Mouse (Mus musculus): ENCODE measurements around the gene Baz1b. TPM values are rescaled to one million over a fixed set of nuclear protein-coding genes. Genes with fewer than 3 reads are reported as not detected.

Baz1b gene
- polyA plus RNA-seq, 1 experiment, result 14.7 TPM

- TF ChIP-seq POLR2A (IDR thresholded peaks at IDR 0.05; ENCODE audit: low read depth, low read length) (no peak), CTCF (IDR thresholded peaks at IDR 0.05; ENCODE audit: extremely low read depth, insufficient read length, insufficient replicate concordance, low read depth, low read length) (no peak)
- H3K4me1 ChIP-seq (ENCODE audit: control insufficient read depth, insufficient read depth, insufficient read length, low read length), result no peaks in the 10 kb centered on the region
- H3K4me3 ChIP-seq (ENCODE audit: low read depth, low read length), result no peak overlapping the region
- no peaks in the 10 kb centered on the region for H3K27me3 ChIP-seq (ENCODE audit: control insufficient read depth, insufficient read depth, low read length)
- H3K27ac ChIP-seq (ENCODE audit: insufficient read depth, low read depth, low read length), result no peak overlapping the region
- WGBS, result 86% methylated on average over 7 of the region's 7 CpGs
- H3K36me3 ChIP-seq (ENCODE audit: control insufficient read depth, insufficient read depth, low read length), result peaks cover 59% of the 10 kb centered on the region
Observed at GRCm38 (mm10) chr5:135179616-135180015, 7.4 kb upstream of the Baz1b start.

- TF ChIP-seq CTCF (IDR thresholded peaks at IDR 0.05; ENCODE audit: extremely low read depth, insufficient read length, insufficient replicate concordance, low read depth, low read length) (no peak), POLR2A (IDR thresholded peaks at IDR 0.05; ENCODE audit: low read depth, low read length) (no peak)
- Histone ChIP-seq H3K27me3 (ENCODE audit: control insufficient read depth, insufficient read depth, low read length) (no peaks in the 10 kb centered on the region), H3K36me3 (ENCODE audit: control insufficient read depth, insufficient read depth, low read length) (peaks cover 54% of the 10 kb centered on the region), H3K4me3 (ENCODE audit: low read depth, low read length) (no peak overlapping the region), H3K27ac (ENCODE audit: insufficient read depth, low read depth, low read length) (no peak overlapping the region), H3K4me1 (ENCODE audit: control insufficient read depth, insufficient read depth, insufficient read length, low read length) (peaks cover 1% of the 10 kb centered on the region; the same call in 1 of the 2 replicates)
- WGBS, result 94% methylated on average over 14 of the region's 14 CpGs
Observed at GRCm38 (mm10) chr5:135180796-135181195, 6.3 kb upstream of the Baz1b start.

- WGBS, result 94% methylated on average over 6 of the region's 6 CpGs
- Histone ChIP-seq H3K4me1 (ENCODE audit: control insufficient read depth, insufficient read depth, insufficient read length, low read length) (peaks cover 1% of the 10 kb centered on the region; the same call in 1 of the 2 replicates), H3K27me3 (ENCODE audit: control insufficient read depth, insufficient read depth, low read length) (no peaks in the 10 kb centered on the region), H3K4me3 (ENCODE audit: low read depth, low read length) (no peak overlapping the region), H3K36me3 (ENCODE audit: control insufficient read depth, insufficient read depth, low read length) (peaks cover 51% of the 10 kb centered on the region), H3K27ac (ENCODE audit: insufficient read depth, low read depth, low read length) (no peak overlapping the region)
- TF ChIP-seq CTCF (IDR thresholded peaks at IDR 0.05; ENCODE audit: extremely low read depth, insufficient read length, insufficient replicate concordance, low read depth, low read length), result no peak
- TF ChIP-seq POLR2A (IDR thresholded peaks at IDR 0.05; ENCODE audit: low read depth, low read length), result no peak
Observed at GRCm38 (mm10) chr5:135181776-135182175, 5.3 kb upstream of the Baz1b start.

- no peaks in the 10 kb centered on the region for H3K27me3 ChIP-seq (ENCODE audit: control insufficient read depth, insufficient read depth, low read length)
- H3K4me3 ChIP-seq (ENCODE audit: low read depth, low read length), result no peak overlapping the region
- H3K36me3 ChIP-seq (ENCODE audit: control insufficient read depth, insufficient read depth, low read length), result peaks cover 38% of the 10 kb centered on the region
- TF ChIP-seq CTCF (IDR thresholded peaks at IDR 0.05; ENCODE audit: extremely low read depth, insufficient read length, insufficient replicate concordance, low read depth, low read length), result no peak
- no peak for TF ChIP-seq POLR2A (IDR thresholded peaks at IDR 0.05; ENCODE audit: low read depth, low read length)
- H3K4me1 ChIP-seq (ENCODE audit: control insufficient read depth, insufficient read depth, insufficient read length, low read length), result peaks cover 1% of the 10 kb centered on the region; the same call in 1 of the 2 replicates
- H3K27ac ChIP-seq (ENCODE audit: insufficient read depth, low read depth, low read length), result peak overlapping the region; percentile 54
- WGBS, result 35% methylated on average over 8 of the region's 8 CpGs
Observed at GRCm38 (mm10) chr5:135183131-135183861, 3.8 kb upstream of the Baz1b start.

GRCm38 (mm10) chr5:135185016-135185415 is 2.0 kb upstream of the Baz1b start:
- WGBS, result 53% methylated on average over 3 of the region's 3 CpGs
- no peak overlapping the region for H3K4me3 ChIP-seq (ENCODE audit: low read depth, low read length)
- TF ChIP-seq POLR2A (IDR thresholded peaks at IDR 0.05; ENCODE audit: low read depth, low read length) (no peak), CTCF (IDR thresholded peaks at IDR 0.05; ENCODE audit: extremely low read depth, insufficient read length, insufficient replicate concordance, low read depth, low read length) (no peak)
- peaks cover 8% of the 10 kb centered on the region for H3K4me1 ChIP-seq (ENCODE audit: control insufficient read depth, insufficient read depth, insufficient read length, low read length)
- no peaks in the 10 kb centered on the region for H3K27me3 ChIP-seq (ENCODE audit: control insufficient read depth, insufficient read depth, low read length)
- peaks cover 23% of the 10 kb centered on the region for H3K36me3 ChIP-seq (ENCODE audit: control insufficient read depth, insufficient read depth, low read length)
- H3K27ac ChIP-seq (ENCODE audit: insufficient read depth, low read depth, low read length), result peak overlapping the region; percentile 18; the same call in 1 of the 2 replicates

- Histone ChIP-seq H3K4me3 (ENCODE audit: low read depth, low read length) (no peak overlapping the region), H3K27me3 (ENCODE audit: control insufficient read depth, insufficient read depth, low read length) (no peaks in the 10 kb centered on the region), H3K36me3 (ENCODE audit: control insufficient read depth, insufficient read depth, low read length) (peaks cover 18% of the 10 kb centered on the region), H3K4me1 (ENCODE audit: control insufficient read depth, insufficient read depth, insufficient read length, low read length) (peaks cover 8% of the 10 kb centered on the region), H3K27ac (ENCODE audit: insufficient read depth, low read depth, low read length) (no peak overlapping the region)
- WGBS, result 37% methylated on average over 3 of the region's 3 CpGs
- TF ChIP-seq POLR2A (IDR thresholded peaks at IDR 0.05; ENCODE audit: low read depth, low read length) (no peak), CTCF (IDR thresholded peaks at IDR 0.05; ENCODE audit: extremely low read depth, insufficient read length, insufficient replicate concordance, low read depth, low read length) (peak; percentile 29; the same call in 1 of the 2 replicates)
Observed at GRCm38 (mm10) chr5:135185596-135185995, 1.5 kb upstream of the Baz1b start.

- Histone ChIP-seq H3K36me3 (ENCODE audit: control insufficient read depth, insufficient read depth, low read length) (peaks cover 13% of the 10 kb centered on the region), H3K27ac (ENCODE audit: insufficient read depth, low read depth, low read length) (peak overlapping the region; percentile 95), H3K4me3 (ENCODE audit: low read depth, low read length) (peak overlapping the region; percentile 67), H3K4me1 (ENCODE audit: control insufficient read depth, insufficient read depth, insufficient read length, low read length) (peaks cover 8% of the 10 kb centered on the region), H3K27me3 (ENCODE audit: control insufficient read depth, insufficient read depth, low read length) (no peaks in the 10 kb centered on the region)
- WGBS, result 18% methylated on average over 10 of the region's 10 CpGs
- TF ChIP-seq CTCF (IDR thresholded peaks at IDR 0.05; ENCODE audit: extremely low read depth, insufficient read length, insufficient replicate concordance, low read depth, low read length) (no peak), POLR2A (IDR thresholded peaks at IDR 0.05; ENCODE audit: low read depth, low read length) (no peak)
Observed at GRCm38 (mm10) chr5:135186231-135186620, 838 bp upstream of the Baz1b start.

Data from small intestine, adult 2 months (tissue).